Mouse (Mus musculus) right cerebral cortex, postnatal 4 days (tissue): ENCODE measurements around the gene Il10rb.

ENCODE experiments used
- DNase-seq: peaks from one replicate; pipeline ENCODE4 v3.0.0-alpha.2; 2022

Gene Il10rb

GRCm38 (mm10) chr16:91452363-91452896 lies 46.5 kb downstream of the Il10rb start:
- DNase-seq: no peak

- DNase-seq: no peak
Observed at GRCm38 (mm10) chr16:91455868-91456267, 49.9 kb downstream of the Il10rb start.

DNA sequence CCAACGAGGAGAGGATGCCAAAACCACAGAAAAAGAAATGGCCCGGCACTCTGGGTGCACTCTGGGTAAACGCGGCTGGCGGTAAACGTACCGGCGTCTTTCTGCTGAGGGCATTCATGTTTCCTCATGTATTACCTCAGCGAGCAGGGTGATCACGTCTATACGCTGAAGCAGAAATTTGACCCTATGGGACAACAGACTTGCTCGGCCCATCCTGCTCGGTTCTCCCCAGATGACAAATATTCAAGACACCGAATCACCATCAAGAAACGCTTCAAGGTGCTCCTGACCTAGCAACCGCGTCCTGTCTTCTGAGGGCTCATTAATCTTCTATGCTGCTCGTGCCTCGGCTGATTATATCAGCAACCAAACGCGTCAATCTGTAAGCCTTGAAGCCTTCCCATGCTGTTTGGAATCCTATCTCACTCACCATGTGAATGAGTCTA lies 52.4 kb downstream of the Il10rb start:
- no peak for DNase-seq

GRCm38 (mm10) chr16:91458976-91459375 lies 53.0 kb downstream of the Il10rb start:
- DNase-seq: peak; percentile 37

DNA sequence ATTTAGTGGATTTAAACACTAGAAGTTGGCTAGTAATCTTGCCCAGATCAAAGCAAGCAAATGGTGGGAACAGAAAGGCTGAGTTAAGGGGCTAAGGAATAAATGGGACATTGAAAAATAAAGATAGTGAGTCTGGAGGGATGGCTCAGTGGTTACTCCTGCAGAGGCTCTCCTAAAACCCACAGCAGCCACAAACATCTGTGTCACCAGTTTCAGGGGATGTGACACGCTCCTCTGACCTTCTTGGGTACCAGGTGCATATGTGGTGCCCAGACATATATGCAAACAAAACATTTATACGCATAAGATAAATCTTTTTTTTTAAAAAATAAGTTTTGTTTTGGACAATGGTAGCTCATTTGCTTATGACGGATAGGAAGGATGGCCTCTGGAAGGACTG lies 53.4 kb downstream of the Il10rb start:
- no peak for DNase-seq

GRCm38 (mm10) chr16:91459841-91460370 lies 53.9 kb downstream of the Il10rb start:
- DNase-seq: no peak

GRCm38 (mm10) chr16:91461066-91461638 lies 55.2 kb downstream of the Il10rb start:
- DNase-seq: no peak

- DNase-seq: no peak
Observed at GRCm38 (mm10) chr16:91461773-91462181, 55.8 kb downstream of the Il10rb start.

DNA sequence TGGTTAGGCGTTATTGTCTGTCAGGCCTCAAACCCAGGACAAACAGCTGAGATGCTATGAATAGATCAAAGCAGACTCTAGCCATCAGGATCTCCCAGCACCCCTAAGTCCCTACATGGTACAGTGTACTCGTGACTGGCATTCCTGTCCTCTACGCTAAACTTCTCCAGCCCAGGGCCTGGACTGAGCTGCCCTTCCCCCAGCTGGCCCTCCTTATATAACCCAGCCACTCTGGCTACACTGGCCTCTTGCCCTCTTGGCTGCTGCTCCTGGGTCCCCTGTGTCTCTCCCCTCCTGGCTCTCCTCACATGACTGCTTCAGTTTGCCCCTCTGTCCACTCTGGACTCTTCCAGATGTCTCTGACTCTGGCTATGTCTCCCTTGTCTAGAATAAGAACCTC lies 56.7 kb downstream of the Il10rb start:
- no peak for DNase-seq

- no peak for DNase-seq
Observed at GRCm38 (mm10) chr16:91463400-91463799, 57.4 kb downstream of the Il10rb start.

- DNase-seq: no peak
Observed at GRCm38 (mm10) chr16:91463836-91464400, 58.0 kb downstream of the Il10rb start.

GRCm38 (mm10) chr16:91464594-91465504 lies 58.9 kb downstream of the Il10rb start:
- DNase-seq: peak; percentile 87

DNA sequence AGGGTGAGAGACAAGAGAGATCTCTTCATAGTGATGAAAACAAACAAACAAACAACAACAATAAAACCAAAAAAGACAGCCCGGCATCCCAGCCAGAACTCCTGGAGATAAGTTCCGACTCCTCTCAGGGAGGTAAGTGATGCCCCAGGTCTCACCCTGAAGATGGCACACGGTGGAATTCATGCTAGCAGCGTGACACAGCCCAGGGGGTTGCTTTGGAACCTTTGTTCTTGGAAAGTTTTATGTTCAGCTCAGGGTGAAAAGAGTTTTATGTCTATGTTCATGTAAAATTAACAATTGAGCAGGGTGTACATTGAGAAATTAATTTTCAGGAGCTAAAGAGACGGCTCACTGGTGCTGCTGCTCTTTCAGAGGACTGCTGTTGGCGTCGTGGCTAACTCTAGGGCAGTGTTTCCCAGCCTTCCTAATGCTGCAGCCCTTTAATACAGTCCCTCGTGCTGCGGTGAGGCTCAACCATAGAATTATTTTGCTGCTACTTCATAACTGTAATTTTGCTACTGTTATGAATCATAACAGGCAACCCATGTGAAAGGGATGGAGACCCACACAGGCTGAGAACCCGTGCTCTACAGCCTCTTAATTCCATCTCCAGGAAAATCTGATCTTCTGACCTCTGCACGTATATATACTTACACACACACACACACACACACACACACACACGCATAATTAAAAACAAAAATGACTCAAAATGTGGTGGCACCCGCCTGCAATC lies 59.7 kb downstream of the Il10rb start:
- no peak for DNase-seq

- no peak for DNase-seq
Observed at GRCm38 (mm10) chr16:91466566-91466965, 60.6 kb downstream of the Il10rb start.

- DNase-seq: no peak
Observed at GRCm38 (mm10) chr16:91470470-91470869, 64.5 kb downstream of the Il10rb start.

DNA sequence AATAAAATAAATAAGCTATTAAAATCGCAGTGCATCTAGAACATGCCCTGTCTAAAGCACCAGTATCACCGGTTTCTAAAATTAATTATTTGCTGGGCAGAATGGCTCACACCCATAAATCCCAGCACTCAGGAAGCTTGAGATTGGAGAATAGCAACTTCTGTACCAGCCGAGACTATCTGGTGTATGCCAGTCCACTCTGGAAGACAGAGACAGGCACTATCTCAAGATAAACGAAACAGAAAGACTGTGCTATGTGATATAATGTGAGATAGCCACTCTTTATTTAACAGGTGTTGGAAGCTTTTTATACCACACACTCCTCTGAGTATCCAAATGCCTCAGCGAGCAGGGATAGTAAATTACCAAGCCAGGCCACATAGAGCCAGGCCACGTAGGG lies 65.5 kb downstream of the Il10rb start:
- no peak for DNase-seq
